Mouse (Mus musculus) brain, embryonic 14.5 days (tissue): ENCODE measurements around the gene Kpna2.

ENCODE experiments used
- CTCF ChIP-seq: fragments of 200-500 bp; IDR thresholded peaks from 2 replicates; pipeline ENCODE4 v1.5.1; 2012; ENCODE audit warnings: inconsistent platforms, mild to moderate bottlenecking, moderate library complexity, borderline replicate concordance; ENCODE audit not compliant: insufficient read depth, insufficient read length; ENCODE audit errors: extremely low read depth
- POLR2A ChIP-seq: fragments of 200-500 bp; IDR thresholded peaks from 2 replicates; pipeline ENCODE4 v1.6.1; 2012; ENCODE audit warnings: mild to moderate bottlenecking, inconsistent platforms, borderline replicate concordance; ENCODE audit not compliant: poor library complexity, insufficient read depth, insufficient read length, severe bottlenecking; ENCODE audit errors: extremely low read depth

- TF ChIP-seq CTCF: no peak
- peak; percentile 62 for TF ChIP-seq POLR2A
These were observed 28.3 kb upstream of the Kpna2 start for GRCm38 (mm10) chr11:107027431-107028274.
